Mouse (Mus musculus) granulocyte monocyte progenitor cell, adult 5-6 weeks (primary cell): ENCODE data around the gene Spata48. TPM values are rescaled to one million over a fixed set of nuclear protein-coding genes. Genes with fewer than 3 reads are reported as not detected.

ENCODE experiments used
- ATAC-seq: replicated peaks from 2 replicates; pipeline ENCODE4 v1.8.0; 2016; ENCODE audit warnings: mild to moderate bottlenecking, moderate TSS enrichment, inconsistent platforms; ENCODE audit not compliant: poor library complexity, severe bottlenecking
- total RNA-seq, 2 experiments: library from RNA; stranded (forward) in 1 of 2; stranded (reverse) in 1 of 2; fragments of 200-712, 200-1000 nt in 1 of 2; fragments of >200 nt in 1 of 2; fragmentation: Nextera tagmentation in 1 of 2; gene quantifications; 2 replicates each; pipeline ENCODE4 v1.2.3; 2014 to 2017

Gene Spata48
- total RNA-seq (2014; fragmentation: Nextera tagmentation) (1.1 TPM in 1 of 2 replicates, not detected in the other), total RNA-seq (2017) (0.52 TPM in 1 of 2 replicates, not detected in the other)

- ATAC-seq: peak; percentile 93
Observed at GRCm38 (mm10) chr11:11461635-11462560, at the start of gene Spata48, which contains the start of gene Zpbp. Gene Spata48, plus strand, starts transcription at chr11:11462094. Gene Zpbp, minus strand, starts transcription at chr11:11462408.

GRCm38 (mm10) chr11:11414188-11414587 lies 47.7 kb upstream of the Spata48 start:
- ATAC-seq: no peak

- ATAC-seq: peak; percentile 59
Observed at GRCm38 (mm10) chr11:11417356-11417755, 44.5 kb upstream of the Spata48 start.

- ATAC-seq: peak; percentile 87
Observed at GRCm38 (mm10) chr11:11455037-11455436, 6.9 kb upstream of the Spata48 start.

GRCm38 (mm10) chr11:11462561-11462890 lies 632 bp downstream of the Spata48 start:
- no peak for ATAC-seq

- ATAC-seq: no peak
Observed at GRCm38 (mm10) chr11:11468924-11469323, 7.0 kb downstream of the Spata48 start.

- ATAC-seq: no peak
Observed at GRCm38 (mm10) chr11:11484378-11484777, 22.5 kb downstream of the Spata48 start.

- no peak for ATAC-seq
Observed at GRCm38 (mm10) chr11:11492044-11492443, 30.1 kb downstream of the Spata48 start.

GRCm38 (mm10) chr11:11495697-11496096 lies 33.8 kb downstream of the Spata48 start:
- peak; percentile 53; the same call in 1 of the 2 replicates for ATAC-seq

- ATAC-seq: peak; percentile 72
Observed at GRCm38 (mm10) chr11:11499944-11500343, 38.0 kb downstream of the Spata48 start.

GRCm38 (mm10) chr11:11506187-11506586 lies 44.3 kb downstream of the Spata48 start:
- ATAC-seq: no peak

- ATAC-seq: no peak
Observed at GRCm38 (mm10) chr11:11509413-11509812, 47.5 kb downstream of the Spata48 start.

GRCm38 (mm10) chr11:11512056-11512455 lies 50.2 kb downstream of the Spata48 start:
- ATAC-seq: peak; percentile 28; the same call in 1 of the 2 replicates

- ATAC-seq: peak; percentile 95
Observed at GRCm38 (mm10) chr11:11513008-11513799, 51.3 kb downstream of the Spata48 start.

- ATAC-seq: no peak
Observed at GRCm38 (mm10) chr11:11514920-11515319, 53.0 kb downstream of the Spata48 start.

- ATAC-seq: no peak
Observed at GRCm38 (mm10) chr11:11517781-11518435, 56.0 kb downstream of the Spata48 start.

- ATAC-seq: no peak
Observed at GRCm38 (mm10) chr11:11519255-11520243, 57.7 kb downstream of the Spata48 start.

GRCm38 (mm10) chr11:11521908-11522441 lies 60.1 kb downstream of the Spata48 start:
- peak; percentile 97 for ATAC-seq

GRCm38 (mm10) chr11:11528760-11529159 lies 66.9 kb downstream of the Spata48 start:
- peak; percentile 82 for ATAC-seq
